Mouse (Mus musculus) midbrain, embryonic 15.5 days (tissue): ENCODE results near the gene Ift20. TPM values are rescaled to one million over a fixed set of nuclear protein-coding genes. Genes with fewer than 3 reads are reported as not detected.
A peak's percentile ranks its signal among the peaks of the same experiment; 100 is the strongest.

Experiments
- ATAC-seq: fragments of 200-750 bp; cut with Nextera tagmentation; replicated peaks from 2 replicates; pipeline ENCODE4 v1.8.0; 2017; ENCODE audit warnings: moderate TSS enrichment
- H3K27ac ChIP-seq: fragments of 300-500 bp; sonication (generic); 2 replicates; pipeline ENCODE4 v1.5.1; 2015; ENCODE audit warnings: mild to moderate bottlenecking, inconsistent platforms
- H3K27me3 ChIP-seq: fragments of 300-500 bp; sonication (generic); replicated peaks from 2 replicates; pipeline ENCODE4 v1.6.1; 2015; ENCODE audit warnings: inconsistent platforms
- H3K36me3 ChIP-seq: fragments of 300-500 bp; sonication (generic); replicated peaks from 2 replicates; pipeline ENCODE4 v1.6.1; 2015; ENCODE audit warnings: inconsistent platforms
- H3K4me1 ChIP-seq: fragments of 300-500 bp; sonication (generic); 2 replicates; pipeline ENCODE4 v1.6.1; 2015; ENCODE audit warnings: inconsistent platforms
- H3K4me2 ChIP-seq: fragments of 300-500 bp; sonication (generic); 2 replicates; pipeline ENCODE4 v1.6.1; 2015; ENCODE audit warnings: inconsistent platforms, mild to moderate bottlenecking, moderate library complexity
- H3K4me3 ChIP-seq: fragments of 300-500 bp; sonication (generic); 2 replicates; pipeline ENCODE4 v1.5.1; 2015; ENCODE audit warnings: mild to moderate bottlenecking, inconsistent platforms
- H3K9ac ChIP-seq: fragments of 300-500 bp; sonication (generic); 2 replicates; pipeline ENCODE4 v1.6.1; 2015; ENCODE audit warnings: mild to moderate bottlenecking, inconsistent platforms
- H3K9me3 ChIP-seq: fragments of 300-500 bp; sonication (generic); 2 replicates; pipeline ENCODE4 v1.6.1; 2016; ENCODE audit warnings: inconsistent platforms
- WGBS: fragments of 180-500 bp; shearing (Covaris S2); methylation state at CpG from one replicate; pipeline ENCODE4 v1.1.7; 2015; ENCODE audit warnings: mixed read lengths; 5-methylcytosine and 5-hydroxymethylcytosine counted together
- polyA plus RNA-seq: library from polyadenylated mRNA; unstranded; fragments of >200 nt; fragmentation: Nextera tagmentation; extraction: Ambion mirVana; gene quantifications from 2 replicates; pipeline ENCODE4 v1.2.1, GENCODE M21; 2015

Gene Ift20
- polyA plus RNA-seq, 1 experiment from 2014 or later: 128 TPM

- 85% methylated on average over 3 of the region's 3 CpGs for WGBS
- Histone ChIP-seq H3K9me3 (no peaks in the 10 kb centered on the region), H3K4me1 (no peaks in the 10 kb centered on the region)
Measured at GRCm38 (mm10) chr11:78505430-78505829, 30.7 kb upstream of the Ift20 start.

DNA sequence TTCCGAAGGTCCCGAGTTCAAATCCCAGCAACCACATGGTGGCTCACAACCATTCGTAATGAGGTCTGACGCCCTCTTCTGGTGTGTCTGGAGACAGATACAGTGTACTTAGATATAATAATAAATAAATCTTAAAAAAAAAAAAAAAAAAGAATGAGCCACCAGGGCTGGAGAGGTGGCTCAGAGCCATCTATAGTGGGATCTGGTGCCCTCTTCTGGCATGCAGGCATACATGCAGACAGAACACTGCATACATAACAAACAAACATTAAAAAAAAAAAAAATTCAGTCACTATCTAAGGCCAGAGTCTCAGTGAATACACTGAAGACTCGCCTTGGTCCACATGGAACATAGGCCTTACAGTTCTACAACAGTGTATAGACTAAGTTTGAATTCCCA, 27.0 kb upstream of the Ift20 start:
- no peak overlapping the region for H3K4me3 ChIP-seq
- WGBS: 84% methylated on average over 5 of the region's 5 CpGs
- no peak overlapping the region for H3K27ac ChIP-seq
- no peak for ATAC-seq
- H3K36me3 ChIP-seq: peaks cover 16% of the 10 kb centered on the region
- no peaks in the 10 kb centered on the region for H3K27me3 ChIP-seq
- peaks cover 22% of the 10 kb centered on the region for H3K4me1 ChIP-seq
- no peak overlapping the region for H3K9ac ChIP-seq
- H3K4me2 ChIP-seq: no peak overlapping the region
- H3K9me3 ChIP-seq: no peaks in the 10 kb centered on the region

More at GRCm38 (mm10) chr11:78505430-78505829, 30.7 kb upstream of the Ift20 start:
- Histone ChIP-seq H3K27me3 (peaks cover 6% of the 10 kb centered on the region; the same call in 1 of the 2 replicates), H3K27ac (no peak overlapping the region), H3K9ac (no peak overlapping the region), H3K36me3 (peaks cover 16% of the 10 kb centered on the region), H3K4me3 (no peak overlapping the region), H3K4me2 (no peak overlapping the region)
- ATAC-seq: no peak

- H3K4me2 ChIP-seq: peak within 1 kb of the TSS; percentile 98
- peak within 1 kb of the TSS; percentile 97 for H3K9ac ChIP-seq
- H3K4me3 ChIP-seq: peak within 1 kb of the TSS; percentile 95
- WGBS: under 1% methylated on average over 66 of the region's 67 CpGs
- H3K9me3 ChIP-seq: no peaks in the 10 kb centered on the region
- peak within 1 kb of the TSS; percentile 87 for H3K27ac ChIP-seq
- H3K4me1 ChIP-seq: peaks cover 22% of the 10 kb centered on the region
- H3K27me3 ChIP-seq: no peaks in the 10 kb centered on the region
- H3K36me3 ChIP-seq: peaks cover 15% of the 10 kb centered on the region
- ATAC-seq: peak; percentile 96
Measured at GRCm38 (mm10) chr11:78512025-78512957, 23.9 kb upstream of the Ift20 start, which contains the start of the genes Tmem199 and Poldip2. TSS of gene Tmem199 (minus strand) at chr11:78512172. TSS of gene Poldip2 (plus strand) at chr11:78512193.

DNA sequence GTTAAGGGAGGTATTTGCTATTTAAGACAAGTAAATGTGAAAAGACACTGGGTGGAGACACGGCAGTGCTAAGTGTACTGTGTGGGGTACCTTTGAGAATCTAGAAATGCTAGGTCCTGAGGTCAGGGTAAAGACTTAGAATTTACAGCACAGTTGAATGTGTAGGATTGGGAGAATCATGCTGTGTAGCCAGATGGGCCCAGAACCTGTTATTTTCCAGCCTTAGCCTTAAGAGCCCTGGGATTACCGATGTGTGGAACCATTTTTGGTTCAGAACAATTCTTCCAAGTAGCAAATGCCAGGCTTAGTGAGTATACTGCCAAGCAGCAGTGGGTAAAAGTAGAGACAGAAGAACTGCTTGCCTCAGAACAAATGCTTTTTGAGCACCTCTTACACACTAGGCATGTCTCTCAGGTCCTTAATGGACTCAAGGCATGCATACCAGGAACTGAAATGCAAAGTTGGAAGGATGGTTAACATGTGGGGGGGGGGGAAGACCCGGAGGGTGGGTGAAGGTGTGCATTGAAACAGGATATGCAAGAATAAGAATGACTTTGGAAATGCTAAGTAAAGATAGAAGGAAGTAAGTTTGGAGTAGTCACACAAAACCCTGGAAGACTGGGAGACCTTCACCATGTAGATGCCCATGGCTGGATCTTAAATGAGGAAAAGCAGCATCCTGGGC, 22.9 kb upstream of the Ift20 start:
- peak overlapping the region; percentile 97 for H3K9ac ChIP-seq
- no peaks in the 10 kb centered on the region for H3K27me3 ChIP-seq
- ATAC-seq: no peak
- no peak overlapping the region for H3K27ac ChIP-seq
- H3K4me2 ChIP-seq: peak overlapping the region; percentile 98
- H3K4me3 ChIP-seq: peak overlapping the region; percentile 95
- WGBS: 73% methylated on average over 3 of the region's 3 CpGs
- H3K36me3 ChIP-seq: peaks cover 16% of the 10 kb centered on the region
- H3K9me3 ChIP-seq: no peaks in the 10 kb centered on the region
- H3K4me1 ChIP-seq: peaks cover 22% of the 10 kb centered on the region

GRCm38 (mm10) chr11:78515549-78516325, 20.4 kb upstream of the Ift20 start:
- H3K4me1 ChIP-seq: peaks cover 22% of the 10 kb centered on the region
- peaks cover 32% of the 10 kb centered on the region; the same call in 1 of the 2 replicates for H3K36me3 ChIP-seq
- H3K4me2 ChIP-seq: no peak overlapping the region
- no peaks in the 10 kb centered on the region for H3K27me3 ChIP-seq
- H3K4me3 ChIP-seq: no peak overlapping the region
- no peaks in the 10 kb centered on the region for H3K9me3 ChIP-seq
- no peak overlapping the region for H3K27ac ChIP-seq
- WGBS: 62% methylated on average over 2 of the region's 2 CpGs
- no peak overlapping the region for H3K9ac ChIP-seq
- ATAC-seq: no peak

DNA sequence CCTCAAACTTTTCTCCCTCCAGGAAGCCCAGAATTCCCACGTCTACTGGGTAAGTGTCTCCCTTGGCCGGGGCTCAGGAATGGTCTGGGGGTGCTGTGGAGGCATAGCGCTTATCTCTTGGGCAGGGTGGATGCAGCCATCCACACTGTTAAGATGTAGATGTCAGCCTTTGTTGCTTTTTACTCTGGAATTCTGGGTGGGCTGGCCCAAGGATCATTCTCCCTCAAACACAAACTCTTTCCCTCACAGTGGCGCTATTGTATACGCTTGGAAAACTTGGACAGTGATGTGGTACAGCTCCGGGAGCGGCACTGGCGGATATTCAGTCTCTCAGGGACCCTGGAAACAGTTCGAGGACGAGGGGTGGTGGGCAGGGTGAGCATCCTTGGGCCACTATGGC, 17.2 kb upstream of the Ift20 start:
- no peak for ATAC-seq
- no peaks in the 10 kb centered on the region for H3K27me3 ChIP-seq
- no peak overlapping the region for H3K4me3 ChIP-seq
- H3K9ac ChIP-seq: no peak overlapping the region
- peaks cover under 1% of the 10 kb centered on the region; the same call in 1 of the 2 replicates for H3K4me1 ChIP-seq
- WGBS: 87% methylated on average over 10 of the region's 10 CpGs
- no peaks in the 10 kb centered on the region for H3K9me3 ChIP-seq
- H3K27ac ChIP-seq: no peak overlapping the region
- H3K4me2 ChIP-seq: no peak overlapping the region
- peaks cover 42% of the 10 kb centered on the region; the same call in 1 of the 2 replicates for H3K36me3 ChIP-seq

DNA sequence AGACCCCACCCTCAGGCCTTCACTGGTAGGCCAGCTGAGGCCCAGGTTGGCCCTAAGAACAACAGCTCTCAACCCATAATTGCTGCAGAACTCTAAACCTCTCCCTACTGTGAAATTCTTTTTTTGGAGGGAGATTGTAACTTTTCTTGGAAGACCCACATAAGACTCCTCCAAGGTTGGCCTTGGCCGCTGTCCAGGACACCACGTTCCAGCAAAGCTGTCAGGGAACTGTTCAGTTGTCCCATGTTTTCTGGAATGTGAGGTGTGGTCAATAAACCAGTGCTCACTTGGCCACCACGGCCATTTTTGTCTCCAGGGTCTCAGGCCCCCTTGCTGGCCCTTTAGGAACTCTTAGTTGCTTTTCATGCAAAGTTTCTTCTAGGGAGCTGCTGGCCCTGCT, 14.3 kb upstream of the Ift20 start:
- no peak for ATAC-seq
- H3K27me3 ChIP-seq: no peaks in the 10 kb centered on the region
- peaks cover 53% of the 10 kb centered on the region; the same call in 1 of the 2 replicates for H3K36me3 ChIP-seq
- H3K4me2 ChIP-seq: no peak overlapping the region
- no peak overlapping the region for H3K4me3 ChIP-seq
- H3K27ac ChIP-seq: no peak overlapping the region
- no peaks in the 10 kb centered on the region for H3K4me1 ChIP-seq
- no peaks in the 10 kb centered on the region for H3K9me3 ChIP-seq
- no peak overlapping the region for H3K9ac ChIP-seq
- WGBS: 91% methylated on average over 3 of the region's 3 CpGs

- Histone ChIP-seq H3K9ac (no peak overlapping the region), H3K4me1 (no peaks in the 10 kb centered on the region), H3K36me3 (peaks cover 56% of the 10 kb centered on the region; the same call in 1 of the 2 replicates), H3K27me3 (no peaks in the 10 kb centered on the region), H3K9me3 (no peaks in the 10 kb centered on the region), H3K4me3 (no peak overlapping the region), H3K4me2 (no peak overlapping the region), H3K27ac (no peak overlapping the region)
- ATAC-seq: no peak
- WGBS: 97% methylated on average over 1 of the region's 1 CpGs
Measured at GRCm38 (mm10) chr11:78522481-78522997, 13.6 kb upstream of the Ift20 start.

DNA sequence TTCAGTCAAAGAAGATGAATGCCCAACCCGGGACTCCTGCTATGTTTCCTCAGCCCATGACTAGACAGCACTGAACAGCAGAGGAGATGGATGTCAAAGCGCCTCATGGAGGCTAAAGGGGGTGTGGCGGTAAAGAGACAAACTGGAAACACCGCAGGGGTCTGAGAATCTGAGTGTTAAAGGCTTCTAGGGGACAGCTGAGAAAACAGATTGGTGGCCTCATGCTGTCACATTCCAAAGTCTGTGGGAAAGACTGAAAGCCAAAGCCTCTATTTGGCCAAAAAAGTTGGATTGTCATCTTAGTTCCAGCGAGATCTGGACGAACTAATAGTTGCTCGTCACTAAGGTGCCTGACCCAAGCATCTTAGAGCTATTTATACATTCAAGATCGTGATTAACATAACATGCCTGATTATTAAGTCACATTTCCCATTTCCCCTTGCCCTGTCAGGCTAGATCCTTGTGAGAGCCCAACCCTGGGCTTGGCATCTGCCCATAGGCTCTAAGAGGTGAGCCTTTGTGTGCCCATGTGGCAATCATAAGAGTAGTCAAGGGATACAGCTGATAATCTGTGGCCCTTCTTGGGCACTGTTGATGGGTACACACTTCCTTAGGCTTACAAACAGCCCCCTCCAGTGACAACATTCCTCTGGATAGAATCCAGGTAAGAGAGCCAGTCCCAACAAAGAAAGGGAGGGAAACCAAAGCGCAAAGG, 12.8 kb upstream of the Ift20 start:
- Histone ChIP-seq H3K27ac (0 out of 2 replicates have a peak overlapping the region, but pooled peaks have one; percentile 8), H3K4me2 (no peak overlapping the region), H3K27me3 (no peaks in the 10 kb centered on the region), H3K9me3 (no peaks in the 10 kb centered on the region), H3K9ac (no peak overlapping the region), H3K4me1 (no peaks in the 10 kb centered on the region), H3K4me3 (no peak overlapping the region), H3K36me3 (peaks cover 54% of the 10 kb centered on the region; the same call in 1 of the 2 replicates)
- ATAC-seq: no peak
- WGBS: 80% methylated on average over 9 of the region's 9 CpGs

DNA sequence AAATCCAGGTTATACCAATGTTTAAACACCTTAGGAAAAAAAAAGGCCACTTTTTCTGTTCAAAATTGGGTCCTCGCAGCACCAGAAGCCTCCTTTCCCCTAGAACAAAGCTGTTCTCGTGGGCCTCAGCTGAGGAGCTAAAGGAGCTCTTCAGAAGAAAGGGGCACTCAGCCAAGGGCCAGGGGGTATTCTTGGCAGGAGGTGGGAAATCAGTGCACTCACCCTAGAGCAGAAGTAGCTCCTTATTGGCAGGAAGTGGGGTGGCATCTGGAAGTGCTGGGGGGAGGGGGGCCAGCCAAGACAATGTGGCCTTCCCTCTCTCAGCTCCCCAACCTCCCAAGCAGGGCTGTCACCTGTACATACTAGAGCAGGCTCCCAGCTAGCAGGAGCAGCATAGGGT, 11.3 kb upstream of the Ift20 start:
- Histone ChIP-seq H3K36me3 (peaks cover 51% of the 10 kb centered on the region), H3K4me2 (no peak overlapping the region), H3K9me3 (no peaks in the 10 kb centered on the region), H3K4me3 (no peak overlapping the region), H3K27ac (no peak overlapping the region), H3K9ac (no peak overlapping the region), H3K4me1 (no peaks in the 10 kb centered on the region), H3K27me3 (no peaks in the 10 kb centered on the region)
- ATAC-seq: no peak
- 67% methylated on average over 2 of the region's 2 CpGs for WGBS

- no peak overlapping the region for H3K27ac ChIP-seq
- peaks cover 40% of the 10 kb centered on the region for H3K36me3 ChIP-seq
- H3K9me3 ChIP-seq: no peaks in the 10 kb centered on the region
- H3K27me3 ChIP-seq: no peaks in the 10 kb centered on the region
- 0 out of 2 replicates have a peak, but pooled peaks cover 10% of the 10 kb centered on the region for H3K4me1 ChIP-seq
- 75% methylated on average over 9 of the region's 9 CpGs for WGBS
- no peak overlapping the region for H3K9ac ChIP-seq
- H3K4me2 ChIP-seq: no peak overlapping the region
- no peak for ATAC-seq
- no peak overlapping the region for H3K4me3 ChIP-seq
Measured at GRCm38 (mm10) chr11:78528714-78529113, 7.4 kb upstream of the Ift20 start.
